Mouse (Mus musculus) kidney, embryonic 16.5 days (tissue): ENCODE data around the gene Nol10. TPM values are rescaled to one million over a fixed set of nuclear protein-coding genes. Genes with fewer than 3 reads are reported as not detected.
"Not testable (repeated sequence)": the region's sequence is repeated elsewhere in the genome, so short reads cannot be mapped to it uniquely, and the experiment has no call there.

Source experiments
- ATAC-seq: fragments of 200-750 bp; cut with Nextera tagmentation; 2 replicates; pipeline ENCODE4 v1.8.0; 2017; ENCODE audit warnings: moderate TSS enrichment; ENCODE audit not compliant: low FRiP score, low TSS enrichment
- H3K27ac ChIP-seq: fragments of 300-500 bp; sonication (generic); 2 replicates; pipeline ENCODE4 v1.5.1; 2014; ENCODE audit warnings: low read length
- H3K27me3 ChIP-seq: fragments of 300-500 bp; sonication (generic); 2 replicates; pipeline ENCODE4 v1.6.1; 2014; ENCODE audit warnings: low read length, control low read depth, mixed read lengths; ENCODE audit not compliant: insufficient read depth
- H3K36me3 ChIP-seq: fragments of 300-500 bp; sonication (generic); 2 replicates; pipeline ENCODE4 v1.6.1; 2014; ENCODE audit warnings: low read length, control low read depth, mixed read lengths; ENCODE audit not compliant: insufficient read depth
- H3K4me1 ChIP-seq: fragments of 300-500 bp; sonication (generic); 2 replicates; pipeline ENCODE4 v1.6.1; 2014; ENCODE audit warnings: low read length, control low read depth, mixed read lengths; ENCODE audit not compliant: insufficient read depth
- H3K4me2 ChIP-seq: fragments of 300-500 bp; sonication (generic); replicated peaks from 2 replicates; pipeline ENCODE4 v1.6.1; 2014; ENCODE audit warnings: low read depth, low read length
- H3K4me3 ChIP-seq: fragments of 300-500 bp; sonication (generic); 2 replicates; pipeline ENCODE4 v1.5.1; 2014; ENCODE audit warnings: mild to moderate bottlenecking, low read length
- H3K9ac ChIP-seq: fragments of 300-500 bp; sonication (generic); replicated peaks from 2 replicates; pipeline ENCODE4 v1.6.1; 2014; ENCODE audit warnings: low read length
- H3K9me3 ChIP-seq: fragments of 300-500 bp; sonication (generic); 2 replicates; pipeline ENCODE4 v1.6.1; 2016; ENCODE audit warnings: low read length, control low read depth
- WGBS: fragments of 180-500 bp; shearing (Covaris S2); extraction: QIAGEN DNeasy Blood & Tissue Kit; methylation state at CpG from one replicate; pipeline ENCODE4 v1.1.7; 2014; 5-methylcytosine and 5-hydroxymethylcytosine counted together
- polyA plus RNA-seq: library from polyadenylated mRNA; unstranded; fragments of >200 nt; fragmentation: Nextera tagmentation; extraction: Ambion mirVana; gene quantifications from 2 replicates; pipeline ENCODE4 v1.2.1, GENCODE M21; 2015

The Nol10 gene
- polyA plus RNA-seq, 1 experiment from 2014 or later, result 24.4 TPM

DNA sequence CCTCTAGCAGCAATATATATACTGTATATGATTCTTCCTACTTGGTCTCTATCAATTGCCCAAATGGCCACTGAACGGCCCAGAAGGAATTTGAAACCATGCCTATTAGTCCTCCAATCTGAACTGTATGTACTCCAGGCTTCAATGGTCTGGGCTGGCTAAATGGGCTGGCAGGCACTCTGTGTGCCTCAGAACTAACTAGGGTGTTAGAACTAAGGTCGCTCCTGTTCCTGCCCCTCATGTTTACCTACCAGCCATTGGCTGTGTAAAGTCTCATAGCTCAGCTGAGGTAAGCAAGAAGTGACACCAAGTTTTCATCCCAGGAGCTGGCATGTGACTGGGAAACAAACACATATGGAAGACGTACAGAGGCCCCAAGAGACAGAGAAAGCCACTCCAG, 100.5 kb downstream of the Nol10 start:
- Histone ChIP-seq H3K36me3 (no peaks in the 10 kb centered on the region), H3K9me3 (no peaks in the 10 kb centered on the region), H3K4me2 (no peak overlapping the region), H3K4me1 (0 out of 2 replicates have a peak, but pooled peaks cover 2% of the 10 kb centered on the region), H3K27ac (no peak overlapping the region), H3K27me3 (no peaks in the 10 kb centered on the region), H3K4me3 (no peak overlapping the region), H3K9ac (no peak overlapping the region)
- WGBS, result 77% methylated on average over 3 of the region's 3 CpGs
- ATAC-seq, result no peak

DNA sequence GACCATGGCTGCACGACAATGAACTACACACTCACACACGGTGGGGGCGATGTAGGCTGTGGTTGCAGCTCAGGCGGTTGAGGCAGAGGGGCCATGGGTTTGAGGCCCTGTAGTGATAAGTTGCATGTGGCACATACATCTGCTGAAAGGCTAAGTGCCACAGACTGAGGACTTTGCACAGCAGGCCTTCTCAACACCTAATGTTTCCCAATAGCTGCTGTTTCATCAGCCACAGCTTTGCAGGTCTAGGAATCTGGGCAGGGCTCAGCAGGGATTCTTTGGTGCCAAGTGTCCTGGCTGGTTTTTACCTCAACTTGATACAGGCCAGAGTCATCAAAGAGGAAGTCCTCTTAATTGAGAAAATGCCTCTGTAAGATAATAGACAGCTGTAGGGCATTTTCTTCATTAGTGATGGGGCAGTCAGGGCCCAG, 101.4 kb downstream of the Nol10 start:
- Histone ChIP-seq H3K27me3 (no peaks in the 10 kb centered on the region), H3K4me1 (no peaks in the 10 kb centered on the region), H3K9ac (no peak overlapping the region), H3K36me3 (no peaks in the 10 kb centered on the region), H3K4me3 (no peak overlapping the region), H3K27ac (no peak overlapping the region), H3K4me2 (no peak overlapping the region), H3K9me3 (no peaks in the 10 kb centered on the region)
- WGBS, result 91% methylated on average over 4 of the region's 4 CpGs
- no peak for ATAC-seq

DNA sequence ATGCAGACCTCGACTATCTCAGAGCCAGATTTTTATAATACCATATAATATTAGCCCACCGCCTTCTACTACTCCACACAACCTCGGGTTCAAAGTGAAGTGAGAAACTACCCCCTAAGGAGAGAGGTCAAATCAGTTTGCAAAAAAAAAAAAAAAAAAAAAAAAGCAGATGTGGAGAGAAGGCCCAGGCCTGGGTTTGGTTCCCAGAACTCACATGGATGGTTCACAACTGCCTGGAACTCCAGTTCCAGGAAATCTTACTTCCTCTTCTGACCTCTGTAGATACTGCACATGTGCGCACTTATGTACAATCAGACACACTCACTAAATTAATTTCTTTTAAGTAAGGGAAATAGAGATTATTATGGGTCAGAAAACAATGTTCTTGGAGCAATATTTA, 102.2 kb downstream of the Nol10 start:
- no peak for ATAC-seq
- Histone ChIP-seq H3K9me3 (no peaks in the 10 kb centered on the region), H3K4me1 (no peaks in the 10 kb centered on the region), H3K9ac (no peak overlapping the region), H3K4me2 (no peak overlapping the region), H3K27me3 (no peaks in the 10 kb centered on the region), H3K36me3 (no peaks in the 10 kb centered on the region), H3K27ac (no peak overlapping the region), H3K4me3 (no peak overlapping the region)
- 83% methylated on average over 4 of the region's 4 CpGs for WGBS

DNA sequence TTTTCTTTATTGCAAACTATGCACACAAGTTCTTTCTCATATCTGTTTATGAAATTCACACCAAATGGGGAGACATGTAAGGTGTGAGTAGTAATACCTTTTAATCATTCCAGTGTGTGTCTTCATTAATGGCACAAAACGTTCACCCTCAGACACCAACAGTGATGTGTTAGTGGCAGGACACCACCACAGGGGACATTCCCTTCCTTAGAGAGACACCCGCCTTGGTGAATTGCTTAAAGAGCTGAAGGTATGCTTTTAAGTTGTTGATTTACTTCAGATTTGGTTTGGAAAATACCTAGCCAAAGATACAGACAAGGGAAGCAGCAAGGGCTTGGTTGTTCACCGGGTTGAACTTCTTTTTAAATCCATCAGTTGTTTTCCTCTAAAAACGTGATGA, 102.7 kb downstream of the Nol10 start:
- no peak for ATAC-seq
- 80% methylated on average over 4 of the region's 4 CpGs for WGBS
- no peak overlapping the region for H3K4me3 ChIP-seq

DNA sequence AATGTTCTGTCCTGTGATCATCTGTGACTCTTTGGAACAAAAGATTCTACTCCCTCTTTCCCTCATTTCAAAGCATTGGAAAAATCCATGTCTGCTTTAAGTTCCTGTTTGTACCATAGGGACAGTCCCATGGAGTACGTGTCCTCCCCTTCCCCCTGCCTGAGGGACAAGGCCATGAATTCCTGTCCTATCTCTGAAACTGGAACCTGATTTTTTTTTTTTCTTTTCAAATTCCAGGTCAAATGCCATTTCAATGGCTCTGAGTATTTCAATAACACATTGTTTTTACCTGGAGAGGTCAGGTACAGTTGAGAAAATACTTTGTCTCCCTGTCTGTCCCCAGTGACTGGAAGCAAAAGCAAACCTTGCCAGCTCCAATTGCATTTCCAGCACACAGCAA, 104.0 kb downstream of the Nol10 start:
- Histone ChIP-seq H3K9ac (no peak overlapping the region), H3K4me3 (no peak overlapping the region), H3K27me3 (no peaks in the 10 kb centered on the region), H3K36me3 (no peaks in the 10 kb centered on the region), H3K4me2 (no peak overlapping the region), H3K4me1 (no peaks in the 10 kb centered on the region), H3K27ac (no peak overlapping the region), H3K9me3 (no peaks in the 10 kb centered on the region)
- no peak for ATAC-seq
- 78% methylated on average over 1 of the region's 1 CpGs for WGBS

More for the DNA sequence above, 102.7 kb downstream of the Nol10 start:
- H3K27me3 ChIP-seq, result no peaks in the 10 kb centered on the region
- H3K9me3 ChIP-seq, result no peaks in the 10 kb centered on the region
- H3K4me1 ChIP-seq, result no peaks in the 10 kb centered on the region
- no peak overlapping the region for H3K4me2 ChIP-seq
- no peak overlapping the region for H3K27ac ChIP-seq
- no peak overlapping the region for H3K9ac ChIP-seq
- no peaks in the 10 kb centered on the region for H3K36me3 ChIP-seq

DNA sequence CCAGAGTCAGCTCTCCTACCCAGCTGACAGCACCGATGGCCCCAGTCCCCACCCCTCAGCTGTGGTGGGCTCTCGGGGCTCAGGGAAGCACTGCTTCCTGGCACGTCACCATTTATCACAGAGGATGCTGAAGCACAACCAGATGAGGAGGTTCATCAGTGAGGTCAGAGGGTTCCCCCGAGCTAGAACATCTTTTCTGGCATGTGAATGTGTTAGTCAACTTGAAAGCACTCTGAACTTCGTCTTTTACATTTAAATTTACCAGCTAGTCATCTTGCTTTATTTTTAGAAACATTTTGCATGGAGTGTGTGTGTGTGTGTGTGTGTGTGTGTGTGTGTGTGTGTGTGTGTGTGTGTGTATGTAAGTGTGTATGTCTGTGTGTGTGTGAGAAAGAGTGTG, 105.7 kb downstream of the Nol10 start:
- ATAC-seq, result no peak
- H3K9ac ChIP-seq, result no peak overlapping the region
- H3K36me3 ChIP-seq, result no peaks in the 10 kb centered on the region
- no peak overlapping the region for H3K27ac ChIP-seq
- no peaks in the 10 kb centered on the region for H3K4me1 ChIP-seq
- no peaks in the 10 kb centered on the region for H3K9me3 ChIP-seq
- H3K4me3 ChIP-seq, result no peak overlapping the region
- H3K4me2 ChIP-seq, result no peak overlapping the region
- WGBS, result 42% methylated on average over 5 of the region's 5 CpGs
- no peaks in the 10 kb centered on the region for H3K27me3 ChIP-seq

DNA sequence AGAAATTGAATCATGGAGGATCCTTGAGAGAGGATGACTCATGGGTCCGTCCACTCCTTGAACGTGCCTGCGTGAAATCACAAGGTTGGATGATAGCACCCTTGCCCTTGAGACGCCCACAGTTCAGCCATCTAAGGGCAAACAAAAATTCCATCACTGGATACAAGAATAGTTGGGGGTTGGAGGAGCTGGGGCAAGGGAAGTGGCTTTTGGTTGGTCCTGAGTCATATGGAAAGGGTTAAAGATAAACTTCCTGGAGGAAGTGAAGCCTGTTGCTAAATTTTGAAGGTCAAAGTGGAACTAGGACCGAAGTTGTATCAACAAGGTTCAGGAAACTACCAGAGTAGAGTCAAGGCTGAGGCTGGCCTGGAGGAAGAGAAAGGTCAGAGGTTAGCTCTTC, 106.8 kb downstream of the Nol10 start:
- no peaks in the 10 kb centered on the region for H3K27me3 ChIP-seq
- H3K9ac ChIP-seq, result no peak overlapping the region
- no peaks in the 10 kb centered on the region for H3K4me1 ChIP-seq
- 75% methylated on average over 5 of the region's 5 CpGs for WGBS
- H3K4me3 ChIP-seq, result no peak overlapping the region
- H3K36me3 ChIP-seq, result no peaks in the 10 kb centered on the region
- H3K27ac ChIP-seq, result no peak overlapping the region
- H3K9me3 ChIP-seq, result no peaks in the 10 kb centered on the region
- no peak for ATAC-seq
- no peak overlapping the region for H3K4me2 ChIP-seq

DNA sequence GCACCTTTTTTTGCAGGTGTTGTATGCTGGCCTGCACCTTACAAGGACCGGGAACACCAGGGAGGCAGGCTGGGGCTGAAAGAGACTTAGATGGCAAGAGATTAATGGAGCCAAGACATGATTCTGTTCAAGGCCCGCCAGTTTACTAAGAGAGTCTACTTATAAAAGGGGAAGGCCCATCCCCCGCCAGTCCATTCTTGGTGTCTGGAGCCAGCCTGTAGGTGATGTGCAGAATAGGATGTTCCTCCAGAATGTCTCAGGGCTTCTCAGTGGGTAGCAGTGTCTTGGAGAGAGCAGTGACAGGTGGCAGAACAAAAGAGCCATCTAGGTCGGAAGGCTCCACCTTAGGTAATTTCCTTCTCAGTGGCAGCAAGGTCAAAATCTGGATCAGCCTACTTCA, 111.0 kb downstream of the Nol10 start:
- ATAC-seq, H3K4me1 ChIP-seq, H3K9me3 ChIP-seq, H3K4me2 ChIP-seq, H3K27ac ChIP-seq, H3K27me3 ChIP-seq, H3K9ac ChIP-seq, H3K4me3 ChIP-seq, H3K36me3 ChIP-seq: not testable (repeated sequence)
- 90% methylated on average over 4 of the region's 4 CpGs for WGBS

DNA sequence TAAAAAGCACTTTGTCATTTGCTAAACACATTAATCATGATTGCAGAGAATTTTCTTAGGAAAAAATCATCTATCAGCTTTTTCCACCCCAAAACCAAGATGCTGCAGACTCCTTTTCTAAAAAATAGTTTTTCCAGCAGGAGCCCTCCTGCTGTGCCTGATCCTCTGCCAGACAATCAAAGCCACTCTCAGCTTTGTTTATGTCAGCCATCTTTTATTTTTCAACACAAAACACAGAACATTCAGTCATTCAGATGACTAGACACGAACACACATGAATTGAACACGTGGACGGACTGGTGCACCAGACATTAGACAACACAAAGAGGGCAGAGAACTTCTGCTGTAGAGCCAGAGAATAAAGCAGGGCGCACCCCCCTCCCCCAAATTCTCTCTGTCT, 115.4 kb downstream of the Nol10 start:
- H3K27ac ChIP-seq, result no peak overlapping the region
- WGBS, result 87% methylated on average over 4 of the region's 4 CpGs
- H3K36me3 ChIP-seq, result no peaks in the 10 kb centered on the region
- no peaks in the 10 kb centered on the region for H3K27me3 ChIP-seq
- no peaks in the 10 kb centered on the region for H3K9me3 ChIP-seq
- H3K4me3 ChIP-seq, result no peak overlapping the region
- H3K9ac ChIP-seq, result no peak overlapping the region
- H3K4me1 ChIP-seq, result no peaks in the 10 kb centered on the region
- ATAC-seq, result no peak
- no peak overlapping the region for H3K4me2 ChIP-seq

DNA sequence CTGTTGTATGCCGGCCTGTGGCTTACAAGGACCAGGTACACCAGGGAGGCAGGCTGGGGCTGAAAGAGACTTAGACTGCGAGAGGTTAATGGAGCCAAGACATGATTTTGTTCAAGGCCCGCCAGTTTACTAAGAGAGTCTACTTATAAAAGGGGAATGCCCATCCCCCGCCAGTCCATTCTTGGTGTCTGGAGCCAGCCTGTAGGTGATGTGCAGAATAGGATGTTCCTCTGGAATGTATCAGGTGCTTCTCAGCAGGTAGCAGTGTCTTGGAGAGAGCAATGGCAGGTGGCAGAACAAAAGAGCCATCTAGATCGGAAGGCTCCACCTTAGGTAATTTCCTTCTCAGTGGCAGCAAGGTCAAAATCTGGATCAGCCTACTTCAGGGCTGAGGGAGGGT, 116.3 kb downstream of the Nol10 start:
- H3K9me3 ChIP-seq, H3K27me3 ChIP-seq, ATAC-seq, H3K36me3 ChIP-seq, H3K4me2 ChIP-seq, H3K9ac ChIP-seq, H3K27ac ChIP-seq, H3K4me3 ChIP-seq, H3K4me1 ChIP-seq: not testable (repeated sequence)
- 89% methylated on average over 5 of the region's 5 CpGs for WGBS

DNA sequence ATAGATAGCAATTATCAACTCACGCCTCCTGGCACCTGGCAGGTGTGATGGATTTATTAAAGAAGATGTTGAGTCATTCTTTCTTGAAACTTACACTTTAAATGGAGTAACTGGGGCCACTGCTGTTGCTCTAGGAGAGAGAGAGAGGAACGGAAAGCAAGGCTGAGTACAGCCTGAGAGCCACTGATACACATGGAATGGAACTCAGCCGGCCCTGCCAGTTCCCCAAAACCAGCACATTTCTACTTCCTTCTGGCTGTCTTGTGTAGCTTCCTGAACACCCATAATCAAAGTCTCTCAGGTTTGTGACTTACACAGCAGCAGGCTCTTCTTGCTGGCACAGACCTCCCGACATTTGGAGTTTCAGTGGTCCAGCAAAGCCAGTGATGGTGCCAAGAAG, 118.5 kb downstream of the Nol10 start:
- no peak overlapping the region for H3K4me2 ChIP-seq
- no peak overlapping the region for H3K4me3 ChIP-seq
- 92% methylated on average over 4 of the region's 4 CpGs for WGBS
- no peaks in the 10 kb centered on the region for H3K27me3 ChIP-seq
- no peak overlapping the region for H3K9ac ChIP-seq
- H3K9me3 ChIP-seq, result no peaks in the 10 kb centered on the region
- H3K4me1 ChIP-seq, result no peaks in the 10 kb centered on the region
- ATAC-seq, result no peak
- no peak overlapping the region for H3K27ac ChIP-seq
- no peaks in the 10 kb centered on the region for H3K36me3 ChIP-seq
